Mouse (Mus musculus): ENCODE measurements at regions not wholly inside any gene's neighbourhood (a gene's known extent, or its start where the extent isn't known, plus 50 kb on each side); places are given as distances from the start of the nearest gene placed in this dataset.

DNA sequence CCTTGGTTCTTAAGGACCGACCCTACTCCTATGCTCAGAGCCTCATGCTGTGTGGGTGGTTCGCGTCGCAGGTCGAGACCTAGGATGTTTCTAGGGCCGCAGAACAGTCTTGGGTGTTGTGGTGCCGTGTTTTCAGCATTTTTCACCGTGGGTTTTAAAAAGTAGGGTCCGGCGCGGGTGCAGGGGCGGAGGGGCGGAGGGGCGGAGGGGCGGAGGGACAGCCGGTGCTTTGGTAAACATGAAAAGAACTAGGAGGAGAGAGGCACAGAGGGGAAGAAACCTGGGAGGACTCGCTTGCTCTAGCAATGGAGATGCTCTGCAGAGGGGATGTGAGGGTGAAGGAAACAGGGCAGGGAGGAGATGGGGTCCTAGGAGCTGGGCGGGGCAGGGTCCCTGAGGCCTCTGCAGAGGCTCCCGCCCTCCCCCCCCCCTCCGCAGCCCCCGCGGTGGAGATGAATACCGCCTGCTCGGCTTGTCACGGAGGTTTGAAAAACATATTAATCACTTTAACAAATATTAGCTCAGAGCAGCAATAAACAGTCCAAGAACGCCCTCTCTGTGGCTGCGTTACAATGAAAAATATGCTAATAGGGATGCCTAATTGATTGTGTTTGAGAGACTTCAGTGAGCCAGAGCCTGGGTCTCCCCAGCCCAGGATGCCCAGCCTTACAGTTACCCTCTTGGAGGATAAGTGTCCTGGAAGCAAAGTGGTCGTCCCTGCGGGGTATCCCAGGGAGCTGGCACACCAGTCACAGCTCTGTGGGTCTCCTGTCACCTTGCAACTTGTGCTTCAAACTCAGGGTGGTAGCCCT is 94.0 kb upstream of the Gm26897 start:
- Histone ChIP-seq H3K27me3 (ENCODE audit: control insufficient read depth, insufficient read depth, low read length) (peaks cover 31% of the 10 kb centered on the region), H3K4me1 (ENCODE audit: control insufficient read depth, insufficient read depth, low read length) (no peaks in the 10 kb centered on the region), H3K9ac (ENCODE audit: low read length) (no peak overlapping the region), H3K4me2 (ENCODE audit: low read depth, low read length) (peak overlapping the region; percentile 23; the same call in 1 of the 2 replicates), H3K36me3 (ENCODE audit: control insufficient read depth, insufficient read depth) (no peaks in the 10 kb centered on the region), H3K27ac (ENCODE audit: low read length) (no peak overlapping the region), H3K4me3 (ENCODE audit: low read length) (no peak overlapping the region), H3K9me3 (replicated peaks; ENCODE audit: control insufficient read depth, low read length) (0 out of 2 replicates have a peak, but pooled peaks cover 3% of the 10 kb centered on the region)
- WGBS, result 14% methylated on average over 26 of the region's 29 CpGs
- no peak for ATAC-seq (replicated peaks; ENCODE audit: extremely low read depth, insufficient read depth, low FRiP score)

DNA sequence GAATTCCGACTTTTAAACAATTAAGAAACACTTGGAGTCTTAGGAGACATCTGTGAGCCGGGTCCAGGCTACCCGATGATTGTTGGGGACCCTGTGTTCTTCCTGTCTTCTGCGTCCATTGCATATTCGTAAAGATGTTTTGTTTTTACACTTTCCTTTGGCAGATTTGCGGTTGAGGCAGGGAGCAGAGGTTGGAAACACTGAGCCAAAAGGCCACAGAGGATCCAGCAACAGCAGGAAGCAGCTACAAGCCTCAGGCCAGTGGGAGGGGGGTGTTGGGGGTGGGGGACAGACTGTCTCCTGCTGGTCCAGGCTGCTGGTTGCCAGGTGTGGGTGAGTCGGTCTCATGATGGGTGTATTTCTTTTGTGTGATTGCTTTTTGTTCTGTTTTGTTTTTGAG is 92.7 kb upstream of the Gm26897 start:
- Histone ChIP-seq H3K9me3 (replicated peaks; ENCODE audit: control insufficient read depth, low read length) (0 out of 2 replicates have a peak, but pooled peaks cover 3% of the 10 kb centered on the region), H3K36me3 (ENCODE audit: control insufficient read depth, insufficient read depth) (no peaks in the 10 kb centered on the region), H3K4me3 (ENCODE audit: low read length) (no peak overlapping the region), H3K4me2 (ENCODE audit: low read depth, low read length) (no peak overlapping the region), H3K27ac (ENCODE audit: low read length) (no peak overlapping the region), H3K27me3 (ENCODE audit: control insufficient read depth, insufficient read depth, low read length) (peaks cover 34% of the 10 kb centered on the region), H3K4me1 (ENCODE audit: control insufficient read depth, insufficient read depth, low read length) (no peaks in the 10 kb centered on the region), H3K9ac (ENCODE audit: low read length) (no peak overlapping the region)
- 57% methylated on average over 7 of the region's 7 CpGs for WGBS
- no peak for ATAC-seq (replicated peaks; ENCODE audit: extremely low read depth, insufficient read depth, low FRiP score)

DNA sequence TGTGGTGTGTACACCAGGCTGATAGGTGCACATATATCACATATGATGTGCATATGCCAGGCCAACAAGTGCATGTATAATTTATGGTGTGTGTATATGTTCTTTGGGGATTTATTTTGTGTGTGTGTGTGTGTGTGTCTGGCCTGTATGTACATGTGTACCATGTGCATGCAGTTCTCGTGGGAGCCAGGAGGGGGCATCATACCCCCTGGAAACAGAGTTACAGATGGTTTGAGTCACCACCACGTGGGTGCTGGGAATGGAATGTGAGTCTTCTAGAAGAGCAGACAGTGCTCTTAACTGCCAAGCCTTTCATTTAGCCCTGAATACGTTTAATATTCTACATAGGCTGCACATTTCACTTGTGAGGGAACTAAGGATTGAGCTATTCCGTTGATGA is 92.0 kb upstream of the Gm26897 start:
- 82% methylated on average over 4 of the region's 4 CpGs for WGBS
- H3K36me3 ChIP-seq (ENCODE audit: control insufficient read depth, insufficient read depth), result no peaks in the 10 kb centered on the region

DNA sequence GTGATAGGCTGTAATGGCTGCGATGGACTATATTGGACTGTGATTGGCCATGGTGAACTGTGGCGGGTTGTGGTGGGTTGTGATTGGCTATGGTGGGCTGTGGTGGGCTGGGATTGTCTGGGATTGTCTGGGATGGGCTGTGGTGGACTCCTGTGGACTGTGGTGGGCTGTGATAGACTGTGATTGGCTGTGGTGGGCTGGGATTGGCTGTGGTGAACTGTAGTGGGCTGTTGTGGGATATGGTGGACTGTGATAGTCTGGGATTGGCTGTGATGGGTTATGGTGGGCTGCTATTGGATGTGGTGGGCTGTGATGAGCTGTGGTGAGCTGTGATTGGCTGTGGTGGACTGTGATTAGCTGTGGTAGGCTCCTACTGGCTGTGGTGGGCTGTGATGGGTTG is 89.6 kb upstream of the Gm26897 start:
- no peak for ATAC-seq (replicated peaks; ENCODE audit: extremely low read depth, insufficient read depth, low FRiP score)
- Histone ChIP-seq H3K27ac (ENCODE audit: low read length) (no peak overlapping the region), H3K9me3 (replicated peaks; ENCODE audit: control insufficient read depth, low read length) (0 out of 2 replicates have a peak, but pooled peaks cover 3% of the 10 kb centered on the region), H3K4me3 (ENCODE audit: low read length) (no peak overlapping the region), H3K4me2 (ENCODE audit: low read depth, low read length) (no peak overlapping the region), H3K9ac (ENCODE audit: low read length) (no peak overlapping the region), H3K36me3 (ENCODE audit: control insufficient read depth, insufficient read depth) (no peaks in the 10 kb centered on the region), H3K4me1 (ENCODE audit: control insufficient read depth, insufficient read depth, low read length) (no peaks in the 10 kb centered on the region; the same call in 1 of the 2 replicates), H3K27me3 (ENCODE audit: control insufficient read depth, insufficient read depth, low read length) (peaks cover 27% of the 10 kb centered on the region)
- WGBS, result 82% methylated on average over 2 of the region's 2 CpGs

More for the DNA sequence above, 92.0 kb upstream of the Gm26897 start:
- Histone ChIP-seq H3K9me3 (replicated peaks; ENCODE audit: control insufficient read depth, low read length) (0 out of 2 replicates have a peak, but pooled peaks cover 3% of the 10 kb centered on the region), H3K27ac (ENCODE audit: low read length) (no peak overlapping the region), H3K4me3 (ENCODE audit: low read length) (no peak overlapping the region), H3K4me2 (ENCODE audit: low read depth, low read length) (no peak overlapping the region), H3K4me1 (ENCODE audit: control insufficient read depth, insufficient read depth, low read length) (no peaks in the 10 kb centered on the region), H3K27me3 (ENCODE audit: control insufficient read depth, insufficient read depth, low read length) (peaks cover 37% of the 10 kb centered on the region), H3K9ac (ENCODE audit: low read length) (no peak overlapping the region)
- ATAC-seq (replicated peaks; ENCODE audit: extremely low read depth, insufficient read depth, low FRiP score), result no peak

DNA sequence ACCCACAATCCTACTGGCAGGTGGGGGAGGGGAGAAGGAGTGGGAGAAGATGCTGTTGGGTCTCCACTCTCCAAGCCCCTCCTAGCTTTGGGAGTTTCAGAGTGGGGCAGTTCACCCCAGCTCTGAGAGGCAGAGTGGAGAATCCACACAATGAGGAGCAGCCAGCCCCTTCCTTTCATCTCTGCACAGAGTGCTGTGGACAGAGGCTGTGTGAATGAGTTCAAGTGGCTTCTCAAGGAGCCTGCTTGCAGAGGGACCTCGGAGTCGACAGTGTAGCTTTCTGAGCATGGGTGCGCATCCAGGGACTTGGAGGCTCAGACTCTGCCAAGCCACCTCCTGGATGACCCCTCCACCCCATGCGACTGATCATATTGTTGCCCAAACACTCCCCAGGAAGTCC is 88.9 kb upstream of the Gm26897 start:
- H3K9me3 ChIP-seq (replicated peaks; ENCODE audit: control insufficient read depth, low read length), result 0 out of 2 replicates have a peak, but pooled peaks cover 3% of the 10 kb centered on the region
- H3K27me3 ChIP-seq (ENCODE audit: control insufficient read depth, insufficient read depth, low read length), result peaks cover 21% of the 10 kb centered on the region
- no peak overlapping the region for H3K27ac ChIP-seq (ENCODE audit: low read length)
- no peak overlapping the region for H3K9ac ChIP-seq (ENCODE audit: low read length)
- no peak overlapping the region for H3K4me2 ChIP-seq (ENCODE audit: low read depth, low read length)
- WGBS, result 45% methylated on average over 4 of the region's 4 CpGs
- no peaks in the 10 kb centered on the region for H3K36me3 ChIP-seq (ENCODE audit: control insufficient read depth, insufficient read depth)
- ATAC-seq (replicated peaks; ENCODE audit: extremely low read depth, insufficient read depth, low FRiP score), result no peak
- no peak overlapping the region for H3K4me3 ChIP-seq (ENCODE audit: low read length)
- no peaks in the 10 kb centered on the region; the same call in 1 of the 2 replicates for H3K4me1 ChIP-seq (ENCODE audit: control insufficient read depth, insufficient read depth, low read length)

- WGBS, result 66% methylated on average over 6 of the region's 6 CpGs
- H3K27ac ChIP-seq (ENCODE audit: low read length), result no peak overlapping the region
Observed at GRCm38 (mm10) chr5:111647686-111648200, 86.0 kb upstream of the Gm26897 start.

GRCm38 (mm10) chr5:111648481-111648880 is 85.2 kb upstream of the Gm26897 start:
- H3K36me3 ChIP-seq (ENCODE audit: control insufficient read depth, insufficient read depth), result no peaks in the 10 kb centered on the region
- H3K4me1 ChIP-seq (ENCODE audit: control insufficient read depth, insufficient read depth, low read length), result no peaks in the 10 kb centered on the region; the same call in 1 of the 2 replicates
- H3K27me3 ChIP-seq (ENCODE audit: control insufficient read depth, insufficient read depth, low read length), result peaks cover 13% of the 10 kb centered on the region; the same call in 1 of the 2 replicates
- no peak overlapping the region for H3K9ac ChIP-seq (ENCODE audit: low read length)
- H3K27ac ChIP-seq (ENCODE audit: low read length), result peak overlapping the region; percentile 54
- H3K4me3 ChIP-seq (ENCODE audit: low read length), result no peak overlapping the region
- no peak overlapping the region for H3K4me2 ChIP-seq (ENCODE audit: low read depth, low read length)
- no peak for ATAC-seq (replicated peaks; ENCODE audit: extremely low read depth, insufficient read depth, low FRiP score)
- no peaks in the 10 kb centered on the region for H3K9me3 ChIP-seq (replicated peaks; ENCODE audit: control insufficient read depth, low read length)
- WGBS, result 53% methylated on average over 7 of the region's 7 CpGs

More at GRCm38 (mm10) chr5:111647686-111648200, 86.0 kb upstream of the Gm26897 start:
- no peak overlapping the region for H3K9ac ChIP-seq (ENCODE audit: low read length)
- H3K4me3 ChIP-seq (ENCODE audit: low read length), result no peak overlapping the region
- H3K27me3 ChIP-seq (ENCODE audit: control insufficient read depth, insufficient read depth, low read length), result peaks cover 14% of the 10 kb centered on the region
- no peaks in the 10 kb centered on the region for H3K9me3 ChIP-seq (replicated peaks; ENCODE audit: control insufficient read depth, low read length)
- no peaks in the 10 kb centered on the region for H3K36me3 ChIP-seq (ENCODE audit: control insufficient read depth, insufficient read depth)
- no peaks in the 10 kb centered on the region; the same call in 1 of the 2 replicates for H3K4me1 ChIP-seq (ENCODE audit: control insufficient read depth, insufficient read depth, low read length)
- H3K4me2 ChIP-seq (ENCODE audit: low read depth, low read length), result no peak overlapping the region
- ATAC-seq (replicated peaks; ENCODE audit: extremely low read depth, insufficient read depth, low FRiP score), result no peak

GRCm38 (mm10) chr5:111649012-111649411 is 84.7 kb upstream of the Gm26897 start:
- H3K27me3 ChIP-seq (ENCODE audit: control insufficient read depth, insufficient read depth, low read length), result peaks cover 13% of the 10 kb centered on the region; the same call in 1 of the 2 replicates
- peak; percentile 50; the same call in 1 of the 2 replicates for ATAC-seq (replicated peaks; ENCODE audit: extremely low read depth, insufficient read depth, low FRiP score)
- no peak overlapping the region for H3K9ac ChIP-seq (ENCODE audit: low read length)
- H3K4me3 ChIP-seq (ENCODE audit: low read length), result no peak overlapping the region
- no peaks in the 10 kb centered on the region for H3K9me3 ChIP-seq (replicated peaks; ENCODE audit: control insufficient read depth, low read length)
- no peak overlapping the region for H3K27ac ChIP-seq (ENCODE audit: low read length)
- no peaks in the 10 kb centered on the region; the same call in 1 of the 2 replicates for H3K4me1 ChIP-seq (ENCODE audit: control insufficient read depth, insufficient read depth, low read length)
- H3K4me2 ChIP-seq (ENCODE audit: low read depth, low read length), result 0 out of 2 replicates have a peak overlapping the region, but pooled peaks have one; percentile 5
- WGBS, result 42% methylated on average over 10 of the region's 10 CpGs
- no peaks in the 10 kb centered on the region for H3K36me3 ChIP-seq (ENCODE audit: control insufficient read depth, insufficient read depth)

DNA sequence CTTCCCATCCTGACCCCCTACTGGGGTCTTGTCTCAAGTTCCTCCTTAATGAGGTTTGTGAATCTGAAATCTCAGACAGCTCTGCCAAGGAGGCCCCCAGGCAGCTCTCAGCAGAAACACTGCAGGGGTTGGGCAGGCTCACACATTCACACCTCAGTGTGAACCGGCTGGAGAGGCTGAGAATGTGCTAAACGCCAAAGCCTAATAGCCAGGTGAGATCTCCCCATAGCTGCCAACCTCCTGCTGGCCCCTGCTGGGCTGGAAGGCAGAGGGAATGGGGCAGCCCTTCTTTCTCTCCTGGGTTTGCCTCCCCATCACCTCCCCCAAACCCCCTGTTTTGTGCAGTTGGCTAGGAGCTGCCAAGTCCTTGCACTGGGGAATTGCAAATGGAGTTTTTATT is 81.3 kb upstream of the Gm26897 start:
- WGBS, result 20% methylated on average over 2 of the region's 2 CpGs
- ATAC-seq (replicated peaks; ENCODE audit: extremely low read depth, insufficient read depth, low FRiP score), result no peak
- no peaks in the 10 kb centered on the region for H3K36me3 ChIP-seq (ENCODE audit: control insufficient read depth, insufficient read depth)

More for the DNA sequence above, 81.3 kb upstream of the Gm26897 start:
- Histone ChIP-seq H3K4me2 (ENCODE audit: low read depth, low read length) (no peak overlapping the region), H3K27me3 (ENCODE audit: control insufficient read depth, insufficient read depth, low read length) (0 out of 2 replicates have a peak, but pooled peaks cover 7% of the 10 kb centered on the region), H3K9me3 (replicated peaks; ENCODE audit: control insufficient read depth, low read length) (peaks cover 4% of the 10 kb centered on the region; the same call in 1 of the 2 replicates), H3K4me1 (ENCODE audit: control insufficient read depth, insufficient read depth, low read length) (no peaks in the 10 kb centered on the region; the same call in 1 of the 2 replicates), H3K9ac (ENCODE audit: low read length) (no peak overlapping the region), H3K27ac (ENCODE audit: low read length) (no peak overlapping the region), H3K4me3 (ENCODE audit: low read length) (no peak overlapping the region)
